Mouse (Mus musculus): ENCODE measurements around the gene Kansl1. TPM values are rescaled to one million over a fixed set of nuclear protein-coding genes. Genes with fewer than 3 reads are reported as not detected.

The Kansl1 gene
- polyA plus RNA-seq, 1 experiment, result 93.0 TPM

DNA sequence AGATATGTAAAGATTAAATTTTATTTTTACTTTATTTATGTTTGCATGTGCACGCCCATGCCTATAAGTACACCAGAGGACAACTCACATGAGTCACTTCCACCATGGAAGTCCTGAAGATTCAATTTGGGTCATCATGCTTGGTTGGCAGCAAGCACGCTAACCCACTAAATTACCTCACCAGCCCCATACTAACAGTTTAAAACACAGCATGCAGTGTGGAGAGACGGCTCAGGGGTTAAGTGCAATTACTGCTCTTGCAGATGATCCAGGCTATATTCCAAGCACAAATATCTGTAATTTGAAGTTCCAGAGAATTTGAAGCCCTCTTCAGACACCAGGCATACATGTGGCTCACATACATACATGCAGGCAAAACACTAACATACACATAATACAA is 92.4 kb downstream of the Kansl1 start:
- no peak for DNase-seq (ENCODE audit: low read depth in 1 of 2, low spot score in 2 of 2)
- H3K27me3 ChIP-seq (ENCODE audit: control insufficient read depth, insufficient read depth, low read length), result no peaks in the 10 kb centered on the region
- no peak for TF ChIP-seq POLR2A (IDR thresholded peaks at IDR 0.05; ENCODE audit: low read depth, low read length)
- no peak for TF ChIP-seq CTCF (IDR thresholded peaks at IDR 0.05; ENCODE audit: extremely low read depth, insufficient read depth, insufficient read length, insufficient replicate concordance)
- H3K27ac ChIP-seq (ENCODE audit: insufficient read depth, low read length), result no peak overlapping the region
- no peaks in the 10 kb centered on the region for H3K4me1 ChIP-seq (ENCODE audit: control insufficient read depth, insufficient read depth, insufficient read length)
- WGBS, result 95% methylated on average over 3 of the region's 3 CpGs
- no peak overlapping the region for H3K4me3 ChIP-seq (ENCODE audit: extremely low read depth, insufficient read depth, insufficient read length)
- peaks cover 13% of the 10 kb centered on the region for H3K36me3 ChIP-seq (ENCODE audit: control insufficient read depth, insufficient read depth, low read length)

DNA sequence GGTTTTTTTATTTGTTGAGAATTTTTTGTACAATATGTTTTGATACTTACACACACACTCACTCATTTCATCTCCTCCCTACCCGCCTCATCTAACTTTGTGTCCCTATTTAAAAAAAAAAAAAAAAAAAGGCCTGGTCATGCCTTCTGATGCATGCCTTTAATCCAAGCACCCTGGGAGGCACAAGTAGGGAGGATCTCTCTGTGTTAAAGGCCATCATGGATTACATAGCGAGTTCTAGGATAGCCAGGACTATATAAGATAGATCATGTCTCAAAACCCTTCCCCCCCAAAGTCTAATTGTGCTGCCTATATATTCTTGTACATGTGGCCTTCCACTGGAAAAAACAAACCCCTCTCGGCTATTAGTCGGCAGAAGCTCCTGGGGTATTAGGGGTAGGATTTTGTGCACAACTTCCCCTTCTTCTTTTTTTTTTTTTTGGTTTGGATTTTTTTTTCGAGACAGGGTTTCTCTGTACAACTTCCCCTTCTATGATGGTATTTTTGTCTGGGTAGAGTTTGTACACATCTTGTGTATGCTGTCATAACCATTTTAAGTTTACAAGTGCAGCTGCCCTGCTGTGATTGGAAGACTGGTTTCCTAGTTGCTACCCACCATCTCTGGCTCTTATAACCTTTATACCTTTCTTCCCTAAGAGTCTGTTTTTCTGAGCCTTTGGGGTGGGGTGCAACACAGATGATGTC is 101.0 kb downstream of the Kansl1 start:
- DNase-seq (ENCODE audit: low read depth in 1 of 2, low spot score in 2 of 2), result peak in 1 of 2 experiments; percentile 12
- WGBS, result 43% methylated on average over 5 of the region's 5 CpGs
- H3K36me3 ChIP-seq (ENCODE audit: control insufficient read depth, insufficient read depth, low read length), result peaks cover 2% of the 10 kb centered on the region; the same call in 1 of the 2 replicates
- H3K4me3 ChIP-seq (ENCODE audit: extremely low read depth, insufficient read depth, insufficient read length), result no peak overlapping the region
- no peak for TF ChIP-seq CTCF (IDR thresholded peaks at IDR 0.05; ENCODE audit: extremely low read depth, insufficient read depth, insufficient read length, insufficient replicate concordance)
- TF ChIP-seq POLR2A (IDR thresholded peaks at IDR 0.05; ENCODE audit: low read depth, low read length), result no peak
- H3K27me3 ChIP-seq (ENCODE audit: control insufficient read depth, insufficient read depth, low read length), result no peaks in the 10 kb centered on the region
- H3K4me1 ChIP-seq (ENCODE audit: control insufficient read depth, insufficient read depth, insufficient read length), result no peaks in the 10 kb centered on the region; the same call in 1 of the 2 replicates
- H3K27ac ChIP-seq (ENCODE audit: insufficient read depth, low read length), result peak overlapping the region; percentile 50; the same call in 1 of the 2 replicates

DNA sequence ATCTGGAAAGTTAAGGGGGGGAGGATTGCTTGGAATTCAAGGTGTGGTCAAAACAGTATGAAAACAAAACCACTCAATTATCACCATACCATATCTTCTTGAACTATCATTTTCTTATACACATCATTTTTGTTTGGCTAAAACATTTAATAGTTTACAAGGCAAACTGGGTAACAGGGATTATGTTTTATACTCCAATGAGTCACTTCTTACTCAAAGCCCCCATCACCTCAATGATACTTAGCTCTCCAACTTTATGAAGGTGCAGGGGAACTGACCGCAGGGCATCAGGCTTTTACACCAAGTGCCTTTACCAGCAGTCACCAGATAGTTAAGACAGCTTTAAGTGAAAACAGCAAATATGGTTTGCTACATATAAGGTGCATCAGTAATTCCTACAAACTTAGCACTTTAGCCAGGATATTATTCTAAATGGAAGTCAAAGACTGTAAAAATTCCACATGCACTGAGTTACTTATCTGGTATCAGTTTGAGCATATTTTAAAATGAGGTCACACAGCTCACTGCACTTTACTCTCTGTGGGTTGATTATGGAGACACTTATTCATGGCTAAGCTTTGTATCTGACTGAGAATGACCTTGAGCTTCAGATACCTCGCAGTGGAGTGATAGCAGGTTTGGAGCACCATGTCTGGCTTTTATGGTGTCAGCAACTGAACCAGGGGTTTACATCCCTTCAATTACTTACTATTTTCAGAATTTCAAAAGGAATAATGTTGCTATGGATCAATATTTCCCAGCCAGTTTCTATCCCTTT is 104.6 kb downstream of the Kansl1 start:
- peaks cover 2% of the 10 kb centered on the region; the same call in 1 of the 2 replicates for H3K36me3 ChIP-seq (ENCODE audit: control insufficient read depth, insufficient read depth, low read length)
- H3K27me3 ChIP-seq (ENCODE audit: control insufficient read depth, insufficient read depth, low read length), result no peaks in the 10 kb centered on the region
- no peak overlapping the region for H3K27ac ChIP-seq (ENCODE audit: insufficient read depth, low read length)
- no peak overlapping the region for H3K4me3 ChIP-seq (ENCODE audit: extremely low read depth, insufficient read depth, insufficient read length)
- TF ChIP-seq CTCF (IDR thresholded peaks at IDR 0.05; ENCODE audit: extremely low read depth, insufficient read depth, insufficient read length, insufficient replicate concordance) (no peak), POLR2A (IDR thresholded peaks at IDR 0.05; ENCODE audit: low read depth, low read length) (no peak)
- H3K4me1 ChIP-seq (ENCODE audit: control insufficient read depth, insufficient read depth, insufficient read length), result no peaks in the 10 kb centered on the region; the same call in 1 of the 2 replicates
- 85% methylated on average over 2 of the region's 2 CpGs for WGBS
- DNase-seq (ENCODE audit: low read depth in 1 of 2, low spot score in 2 of 2), result no peak

DNA sequence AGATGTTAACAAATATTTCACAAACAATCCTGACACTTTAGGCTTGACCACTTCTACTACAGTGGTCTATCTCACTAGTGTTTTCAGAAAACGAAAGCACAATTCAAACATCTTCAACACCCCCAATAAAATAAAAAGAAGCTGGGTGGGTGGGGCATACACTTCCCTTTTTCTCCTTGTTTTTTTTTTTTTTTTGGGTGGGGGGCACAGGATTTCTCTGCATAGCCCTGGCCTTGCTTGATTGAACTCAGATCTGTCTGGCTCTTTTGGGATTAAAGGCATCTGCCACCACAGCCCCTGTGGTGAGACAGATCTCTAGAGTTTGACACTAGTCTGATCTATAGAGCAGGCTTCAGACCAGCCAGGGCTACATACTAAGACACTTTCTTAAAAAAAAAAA is 106.0 kb downstream of the Kansl1 start:
- WGBS, result 49% methylated on average over 1 of the region's 1 CpGs
- peaks cover 2% of the 10 kb centered on the region; the same call in 1 of the 2 replicates for H3K36me3 ChIP-seq (ENCODE audit: control insufficient read depth, insufficient read depth, low read length)
- no peaks in the 10 kb centered on the region; the same call in 1 of the 2 replicates for H3K4me1 ChIP-seq (ENCODE audit: control insufficient read depth, insufficient read depth, insufficient read length)
- TF ChIP-seq POLR2A (IDR thresholded peaks at IDR 0.05; ENCODE audit: low read depth, low read length) (no peak), CTCF (IDR thresholded peaks at IDR 0.05; ENCODE audit: extremely low read depth, insufficient read depth, insufficient read length, insufficient replicate concordance) (no peak)
- H3K4me3 ChIP-seq (ENCODE audit: extremely low read depth, insufficient read depth, insufficient read length), result no peak overlapping the region
- H3K27me3 ChIP-seq (ENCODE audit: control insufficient read depth, insufficient read depth, low read length), result no peaks in the 10 kb centered on the region
- no peak for DNase-seq (ENCODE audit: low read depth in 1 of 2, low spot score in 2 of 2)
- no peak overlapping the region for H3K27ac ChIP-seq (ENCODE audit: insufficient read depth, low read length)

DNA sequence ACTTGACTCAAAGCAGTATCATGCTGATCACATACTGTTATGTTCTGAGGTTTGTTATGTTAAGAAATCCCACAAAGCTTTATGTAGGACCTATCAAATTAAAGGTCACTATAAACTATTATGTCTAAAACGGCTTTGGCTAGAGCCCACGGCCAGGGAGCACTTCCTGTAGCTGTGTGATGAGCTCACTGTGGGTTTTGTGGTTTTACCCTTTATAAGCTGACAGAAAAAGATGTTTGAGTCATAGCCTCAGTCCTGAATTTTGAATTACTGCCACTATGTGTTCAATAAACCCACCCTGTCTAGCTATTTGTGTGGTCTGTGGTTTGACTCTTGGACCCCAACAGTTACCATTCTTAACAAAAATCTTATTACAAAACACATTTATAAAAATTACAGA is 106.9 kb downstream of the Kansl1 start:
- H3K27me3 ChIP-seq (ENCODE audit: control insufficient read depth, insufficient read depth, low read length), result no peaks in the 10 kb centered on the region
- WGBS, result 0% methylated on average over 2 of the region's 2 CpGs
- no peaks in the 10 kb centered on the region; the same call in 1 of the 2 replicates for H3K4me1 ChIP-seq (ENCODE audit: control insufficient read depth, insufficient read depth, insufficient read length)
- H3K27ac ChIP-seq (ENCODE audit: insufficient read depth, low read length), result no peak overlapping the region
- DNase-seq (ENCODE audit: low read depth in 1 of 2, low spot score in 2 of 2), result peak in 1 of 2 experiments; percentile 42
- peaks cover 6% of the 10 kb centered on the region for H3K36me3 ChIP-seq (ENCODE audit: control insufficient read depth, insufficient read depth, low read length)
- no peak overlapping the region for H3K4me3 ChIP-seq (ENCODE audit: extremely low read depth, insufficient read depth, insufficient read length)
- TF ChIP-seq POLR2A (IDR thresholded peaks at IDR 0.05; ENCODE audit: low read depth, low read length), result no peak
- TF ChIP-seq CTCF (IDR thresholded peaks at IDR 0.05; ENCODE audit: extremely low read depth, insufficient read depth, insufficient read length, insufficient replicate concordance), result no peak

DNA sequence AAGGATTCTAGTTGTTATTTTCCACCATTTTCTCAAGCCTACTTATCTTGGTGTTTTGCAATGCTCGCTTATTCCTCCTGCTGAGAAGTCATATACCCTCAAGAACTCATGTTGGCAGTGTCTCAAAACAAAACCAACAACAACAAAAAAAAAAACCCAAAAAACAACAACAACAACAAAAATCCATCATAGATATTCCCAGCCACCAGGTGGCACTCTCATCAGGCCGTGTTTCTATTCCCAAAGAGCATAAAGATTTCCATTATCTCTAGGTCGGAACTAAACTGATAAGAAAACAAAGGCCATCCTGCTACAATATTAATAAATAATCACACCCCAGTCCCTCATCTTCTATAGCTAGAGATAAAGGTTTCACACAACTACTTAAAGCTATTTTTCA is 121.7 kb downstream of the Kansl1 start:
- H3K27ac ChIP-seq (ENCODE audit: insufficient read depth, low read length), result no peak overlapping the region
- H3K27me3 ChIP-seq (ENCODE audit: control insufficient read depth, insufficient read depth, low read length), result no peaks in the 10 kb centered on the region
- WGBS, result 71% methylated on average over 3 of the region's 3 CpGs
- DNase-seq (ENCODE audit: low read depth in 1 of 2, low spot score in 2 of 2), result no peak
- no peak overlapping the region for H3K4me3 ChIP-seq (ENCODE audit: extremely low read depth, insufficient read depth, insufficient read length)
- H3K4me1 ChIP-seq (ENCODE audit: control insufficient read depth, insufficient read depth, insufficient read length), result no peaks in the 10 kb centered on the region
- no peak for TF ChIP-seq POLR2A (IDR thresholded peaks at IDR 0.05; ENCODE audit: low read depth, low read length)
- TF ChIP-seq CTCF (IDR thresholded peaks at IDR 0.05; ENCODE audit: extremely low read depth, insufficient read depth, insufficient read length, insufficient replicate concordance), result no peak
- H3K36me3 ChIP-seq (ENCODE audit: control insufficient read depth, insufficient read depth, low read length), result peaks cover 35% of the 10 kb centered on the region

All from spleen, adult 2 months (tissue).